In the genomic region with DNA sequence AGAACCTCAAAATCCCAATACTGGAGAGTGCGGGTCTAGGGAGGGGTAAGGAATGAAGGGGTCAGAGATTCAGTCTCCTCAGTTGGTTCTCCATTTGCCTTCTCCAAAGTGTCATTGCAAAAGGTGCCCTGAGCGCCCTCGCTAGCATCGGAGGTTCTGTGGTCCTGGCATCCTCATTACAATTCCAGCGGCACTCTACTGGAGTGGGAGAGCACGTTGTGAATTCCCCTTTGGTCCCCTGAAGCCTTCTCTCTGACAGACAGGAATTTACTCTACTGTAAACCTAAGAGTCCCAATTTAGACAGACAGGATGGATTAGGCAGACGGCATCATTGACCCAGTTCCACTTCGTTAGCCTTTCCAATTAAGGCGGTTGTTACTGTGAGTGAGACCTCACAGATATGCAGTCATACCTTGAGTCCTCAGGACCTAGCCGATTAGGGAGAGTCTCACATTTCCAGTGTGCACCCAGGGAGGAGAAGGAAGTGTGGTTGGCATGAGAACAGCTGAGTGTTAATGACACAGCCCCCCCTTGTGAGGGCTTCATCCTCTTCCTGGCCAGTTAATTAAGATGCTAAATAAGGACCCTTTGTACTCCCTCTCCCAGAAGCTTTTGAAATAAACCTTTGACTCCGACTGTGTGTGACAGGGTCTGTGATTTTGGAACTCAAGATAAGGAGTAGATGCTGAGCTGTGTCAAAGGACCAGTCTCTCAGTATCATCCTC, we compare ENCODE assay signal across 12 mouse cellular contexts.
A peak's percentile ranks its signal among the peaks of the same experiment; 100 is the strongest.
DNase-seq lines count a peak whose midpoint lies in the region; ATAC-seq and TF ChIP-seq lines count a peak whose summit lies in the region.
"Had no signal": no experiment of that assay in that cellular context is flagged by ENCODE, and none has a peak within 500 bp of the region (broad histone marks: within the 10 kb centered on the region; RNA-seq: fewer than 3 reads in every experiment).

No protein-coding gene starts in this region.

- H3K27ac ChIP-seq in embryonic fibroblast, embryonic 13.5 days (ENCODE audit: insufficient read depth, low read length): peak overlapping the region; percentile 51
- peak overlapping the region; percentile 58; the same call in 1 of the 2 replicates for H3K27ac ChIP-seq in hindbrain, embryonic 14.5 days
- 0 out of 2 replicates have a peak overlapping the region, but pooled peaks have one; percentile 23 for H3K27ac ChIP-seq in neural tube, embryonic 14.5 days (ENCODE audit: low read depth, low read length)

- peak; percentile 67 for ATAC-seq in hindbrain, embryonic 14.5 days (ENCODE audit: low FRiP score)
- ATAC-seq in neural tube, embryonic 14.5 days (ENCODE audit: low read depth): peak; percentile 76
- ATAC-seq: intestine, postnatal 0 days; lung, postnatal 0 days had no signal

- peak; percentile 18 to 52 for DNase-seq in kidney, postnatal 4 days
- DNase-seq in kidney, postnatal 25 days: no peak
- no peak for DNase-seq in hindbrain, embryonic 14.5 days (ENCODE audit: low spot score)
- no peak for DNase-seq in ovary, postnatal 14 days (ENCODE audit: low spot score)
- DNase-seq in cerebellum, adult 18-20 months: no peak
- no peak for DNase-seq in lung, postnatal 14 days
- DNase-seq: cerebellum, adult 8-10 months; thymus, postnatal 14 days had no signal

- H3K4me1 ChIP-seq in embryonic fibroblast, embryonic 13.5 days (ENCODE audit: control insufficient read depth, insufficient read depth, low read length): peaks cover 38% of the 10 kb centered on the region
- H3K4me1 ChIP-seq in hindbrain, embryonic 14.5 days (replicated peaks; ENCODE audit: control insufficient read depth, insufficient read depth, low read length): peaks cover 24% of the 10 kb centered on the region
- 0 out of 2 replicates have a peak, but pooled peaks cover 9% of the 10 kb centered on the region for H3K4me1 ChIP-seq in neural tube, embryonic 14.5 days (ENCODE audit: control insufficient read depth, insufficient read depth, low read length)

- H3K9ac ChIP-seq in hindbrain, embryonic 14.5 days: no peak overlapping the region
- no peak overlapping the region for H3K9ac ChIP-seq in neural tube, embryonic 14.5 days (replicated peaks; ENCODE audit: low read depth, low read length)

- H3K4me2 ChIP-seq in hindbrain, embryonic 14.5 days (replicated peaks): peak overlapping the region; percentile 9; the same call in 1 of the 2 replicates
- no peak overlapping the region for H3K4me2 ChIP-seq in neural tube, embryonic 14.5 days (ENCODE audit: low read depth, low read length)

- no peak overlapping the region for H3K4me3 ChIP-seq in embryonic fibroblast, embryonic 13.5 days (ENCODE audit: insufficient read depth, low read length)
- H3K4me3 ChIP-seq in hindbrain, embryonic 14.5 days (replicated peaks; ENCODE audit: low read length): no peak overlapping the region
- H3K4me3 ChIP-seq in neural tube, embryonic 14.5 days (ENCODE audit: low read depth, low read length): no peak overlapping the region

- no peaks in the 10 kb centered on the region for H3K27me3 ChIP-seq in hindbrain, embryonic 14.5 days (ENCODE audit: control insufficient read depth, insufficient read depth, low read length)
- no peaks in the 10 kb centered on the region for H3K27me3 ChIP-seq in neural tube, embryonic 14.5 days (ENCODE audit: control insufficient read depth, insufficient read depth, low read length)

- no peak for TF ChIP-seq POLR2A in embryonic fibroblast, embryonic 13.5 days (IDR thresholded peaks at IDR 0.05; ENCODE audit: low read depth, low read length)

- WGBS in hindbrain, embryonic 14.5 days: 29% methylated on average over 11 of the region's 11 CpGs
- 36% methylated on average over 11 of the region's 11 CpGs for WGBS in neural tube, embryonic 14.5 days

- H3K9me3 ChIP-seq in hindbrain, embryonic 14.5 days (ENCODE audit: control insufficient read depth, low read length): no peaks in the 10 kb centered on the region
- H3K9me3 ChIP-seq in neural tube, embryonic 14.5 days (ENCODE audit: control insufficient read depth, low read length): no peaks in the 10 kb centered on the region

- no peaks in the 10 kb centered on the region for H3K36me3 ChIP-seq in hindbrain, embryonic 14.5 days (replicated peaks; ENCODE audit: control insufficient read depth, insufficient read depth)
- no peaks in the 10 kb centered on the region for H3K36me3 ChIP-seq in neural tube, embryonic 14.5 days (ENCODE audit: control insufficient read depth, insufficient read depth, low read length)

- TF ChIP-seq CTCF in embryonic fibroblast, embryonic 13.5 days (IDR thresholded peaks at IDR 0.05; ENCODE audit: borderline replicate concordance, insufficient read depth, low read length): no peak

Comparison
In these comparisons a context has a peak if more than half of its experiments do, and no peak if none do; other contexts are left out.
1. DNase-seq: peak in kidney, postnatal 4 days (2 of 2); none in kidney, postnatal 25 days (0 of 2), hindbrain, embryonic 14.5 days (single experiment), ovary, postnatal 14 days (single experiment), cerebellum, adult 18-20 months (0 of 2) and lung, postnatal 14 days (single experiment).
2. Peak in every context shown above with its lines, with median percentiles within 50 percentile points of each other: H3K27ac ChIP-seq.